Mouse (Mus musculus) A20 (cell line): ENCODE data around the gene Nadk.
A peak's percentile ranks its signal among the peaks of the same experiment; 100 is the strongest.
"Not testable (repeated sequence)": the region's sequence is repeated elsewhere in the genome, so short reads cannot be mapped to it uniquely, and the experiment has no call there.

Source experiments
- DNase-seq: peaks from one replicate; pipeline ENCODE4 v3.0.0-alpha.2; 2011; ENCODE audit warnings: low read depth, low spot score

The Nadk gene

DNA sequence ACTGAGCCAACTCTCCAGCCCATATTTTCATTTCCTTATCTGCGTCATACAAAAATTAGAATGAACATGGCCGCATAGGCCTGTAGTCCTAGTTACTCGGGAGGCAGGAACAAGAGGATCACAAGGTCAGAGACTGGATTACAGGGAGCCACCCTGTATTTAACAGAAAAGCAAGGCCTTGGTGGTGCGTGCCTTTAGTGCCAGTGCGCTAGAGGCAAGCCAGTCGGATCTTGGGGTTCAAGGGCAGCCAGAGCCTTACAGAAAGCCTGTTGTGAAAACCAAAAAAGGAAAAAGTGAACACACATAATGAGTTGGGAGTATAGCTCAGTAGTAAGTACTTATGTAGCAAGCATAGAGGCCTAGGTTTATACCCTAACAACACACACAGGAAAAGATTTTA is 7.6 kb downstream of the Nadk start:
- DNase-seq, result no peak

DNA sequence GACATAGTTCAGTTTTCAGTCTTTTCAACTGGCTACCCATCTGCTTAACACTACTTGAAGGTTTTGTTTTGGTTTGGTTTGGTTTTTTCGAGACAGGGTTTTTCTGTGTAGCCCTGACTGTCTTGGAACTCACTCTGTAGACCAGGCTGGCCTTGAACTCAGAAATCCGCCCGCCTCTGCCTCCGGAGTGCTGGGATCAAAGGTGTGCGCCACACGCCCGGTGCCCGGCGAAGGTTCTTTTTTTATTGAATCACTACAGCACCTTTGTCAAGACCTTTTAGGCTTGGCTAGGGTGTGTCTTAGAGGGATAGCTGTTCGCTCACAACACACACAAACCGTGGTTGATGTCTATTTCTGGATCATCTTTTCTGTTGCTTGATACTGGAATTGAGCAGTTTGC is 8.1 kb downstream of the Nadk start:
- DNase-seq, result not testable (repeated sequence)

DNA sequence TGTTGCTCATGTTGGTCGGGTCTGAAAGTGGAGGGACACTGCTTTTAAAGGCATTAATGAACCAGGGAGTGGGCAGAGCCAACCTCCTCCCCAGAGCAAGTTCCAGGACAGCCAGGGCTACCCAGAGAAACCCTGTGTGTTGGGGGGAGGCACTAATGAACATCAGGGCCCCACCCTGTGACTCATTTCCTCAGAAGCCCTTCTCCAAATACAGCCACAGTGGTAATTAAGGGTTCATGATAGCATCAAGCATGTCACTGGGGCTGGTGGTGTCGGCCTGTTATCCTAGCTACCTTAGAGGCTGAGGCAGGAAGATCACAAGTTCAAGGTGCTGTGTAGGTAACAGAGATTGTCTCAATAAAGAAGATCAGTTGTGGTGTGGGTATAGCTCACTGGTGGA is 9.3 kb downstream of the Nadk start:
- DNase-seq, result no peak

DNA sequence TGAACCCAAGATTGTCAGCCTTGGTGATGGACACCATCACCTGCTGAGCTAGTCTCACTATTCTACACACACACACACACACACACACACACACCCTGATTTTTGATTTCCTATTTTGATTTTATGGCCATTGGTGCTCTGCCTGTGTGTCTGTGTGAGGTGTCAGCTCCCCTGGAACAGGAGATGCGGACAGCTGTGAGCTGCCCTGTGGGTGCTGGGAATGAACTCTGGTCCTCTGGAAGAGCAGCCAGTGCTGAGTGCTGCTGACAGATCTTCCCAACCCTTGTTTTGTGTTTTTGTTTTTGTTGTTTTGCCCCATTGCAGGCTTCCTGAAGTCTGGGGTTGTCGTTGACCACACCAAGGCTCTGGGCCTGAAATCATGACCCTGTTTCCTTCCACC is 11.0 kb downstream of the Nadk start:
- DNase-seq, result no peak

DNA sequence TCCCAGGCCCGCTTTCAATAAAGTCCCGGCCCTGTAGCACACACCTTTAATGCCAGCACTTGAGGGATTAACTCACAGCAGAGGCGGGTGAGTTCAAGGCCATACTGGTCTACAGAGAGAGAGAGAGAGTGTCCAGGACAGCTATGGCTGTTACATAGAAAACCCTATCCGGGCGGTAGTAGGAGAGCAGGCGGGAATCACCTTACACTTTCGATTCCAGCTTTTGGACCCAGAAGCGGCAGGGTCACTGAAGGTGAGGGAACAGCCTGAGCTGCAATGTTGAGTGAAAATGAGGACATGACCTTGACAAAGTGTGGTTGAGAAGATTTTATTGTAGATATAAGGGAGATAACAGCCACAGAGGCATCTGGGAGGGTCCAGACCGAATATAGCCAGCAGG is 11.7 kb downstream of the Nadk start:
- DNase-seq, result no peak

DNA sequence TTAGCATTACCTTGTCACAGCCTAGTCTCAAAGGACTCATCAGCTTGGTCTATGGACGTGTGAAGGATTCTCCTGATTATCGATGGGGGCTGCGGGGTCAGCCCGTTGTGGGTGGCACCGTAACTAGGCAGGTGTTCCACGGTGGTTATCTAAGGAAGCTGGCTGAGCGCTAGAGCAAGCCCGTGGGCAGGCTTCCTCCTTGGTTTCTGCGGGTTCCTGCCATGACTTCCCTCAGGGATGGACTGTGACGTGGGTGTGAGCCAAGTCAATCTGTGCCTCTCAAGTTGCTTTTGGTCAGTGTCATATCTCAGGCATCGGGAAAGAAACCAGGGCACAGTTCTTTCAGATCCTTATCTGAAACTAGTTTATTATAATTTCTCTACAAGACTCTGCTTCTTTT is 12.8 kb downstream of the Nadk start:
- no peak for DNase-seq

DNA sequence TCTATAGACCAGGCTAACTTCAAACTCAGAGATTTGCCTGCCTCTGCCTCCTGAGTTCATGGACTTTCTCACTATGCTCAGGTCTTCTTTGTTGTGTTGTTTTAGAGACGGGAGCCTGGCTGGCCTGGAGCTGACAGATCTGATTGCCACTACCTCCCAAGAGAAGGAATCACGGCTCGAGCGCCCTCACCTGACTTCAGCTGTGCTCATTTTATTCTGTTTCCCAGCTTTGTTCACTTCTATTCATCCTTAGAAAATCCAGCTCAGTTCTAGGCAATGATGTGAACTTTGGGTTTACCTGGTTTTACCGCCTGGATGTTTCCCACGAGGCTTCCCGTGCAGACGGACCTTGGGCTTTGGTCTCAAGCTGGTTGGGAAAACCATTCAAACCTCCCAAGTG is 13.3 kb downstream of the Nadk start:
- no peak for DNase-seq

DNA sequence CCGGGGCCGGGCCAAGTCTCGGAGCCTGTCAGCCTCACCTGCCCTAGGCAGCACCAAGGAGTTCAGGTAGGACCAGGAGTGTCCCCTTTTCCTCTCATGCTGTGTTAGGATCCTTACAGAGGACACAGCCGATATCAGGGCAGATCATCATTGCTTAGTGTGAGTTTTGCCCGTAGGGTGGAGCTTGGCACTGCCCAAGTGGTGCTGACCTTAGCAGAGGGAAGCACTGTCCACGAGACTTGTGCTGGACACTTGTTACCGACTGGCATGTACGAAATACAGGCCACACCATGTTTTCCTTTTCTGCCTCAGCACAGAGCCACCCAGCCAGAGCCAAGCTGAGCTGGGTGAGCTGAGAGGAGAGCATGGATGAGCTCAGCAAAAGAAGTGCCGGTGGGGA is 15.0 kb downstream of the Nadk start:
- DNase-seq, result no peak

DNA sequence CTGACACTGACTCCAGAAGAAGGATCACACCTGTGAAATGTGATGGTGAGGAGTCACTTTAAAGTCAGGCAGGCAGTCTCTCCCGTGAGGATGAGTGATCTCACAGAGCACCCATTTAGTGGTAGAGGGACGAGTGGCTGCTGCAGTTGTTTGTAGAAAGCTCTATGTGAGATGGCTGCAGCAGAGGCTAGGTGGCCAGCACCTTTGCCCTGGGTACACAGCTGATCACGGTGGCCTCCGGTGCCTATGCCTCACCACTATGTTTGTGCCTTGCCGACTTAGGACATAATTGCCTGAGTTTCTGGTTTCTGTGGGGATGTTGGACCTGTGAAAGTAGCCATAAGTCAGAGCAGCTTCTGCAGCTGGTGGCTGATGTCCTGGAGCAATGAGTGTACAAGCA is 15.6 kb downstream of the Nadk start:
- no peak for DNase-seq

DNA sequence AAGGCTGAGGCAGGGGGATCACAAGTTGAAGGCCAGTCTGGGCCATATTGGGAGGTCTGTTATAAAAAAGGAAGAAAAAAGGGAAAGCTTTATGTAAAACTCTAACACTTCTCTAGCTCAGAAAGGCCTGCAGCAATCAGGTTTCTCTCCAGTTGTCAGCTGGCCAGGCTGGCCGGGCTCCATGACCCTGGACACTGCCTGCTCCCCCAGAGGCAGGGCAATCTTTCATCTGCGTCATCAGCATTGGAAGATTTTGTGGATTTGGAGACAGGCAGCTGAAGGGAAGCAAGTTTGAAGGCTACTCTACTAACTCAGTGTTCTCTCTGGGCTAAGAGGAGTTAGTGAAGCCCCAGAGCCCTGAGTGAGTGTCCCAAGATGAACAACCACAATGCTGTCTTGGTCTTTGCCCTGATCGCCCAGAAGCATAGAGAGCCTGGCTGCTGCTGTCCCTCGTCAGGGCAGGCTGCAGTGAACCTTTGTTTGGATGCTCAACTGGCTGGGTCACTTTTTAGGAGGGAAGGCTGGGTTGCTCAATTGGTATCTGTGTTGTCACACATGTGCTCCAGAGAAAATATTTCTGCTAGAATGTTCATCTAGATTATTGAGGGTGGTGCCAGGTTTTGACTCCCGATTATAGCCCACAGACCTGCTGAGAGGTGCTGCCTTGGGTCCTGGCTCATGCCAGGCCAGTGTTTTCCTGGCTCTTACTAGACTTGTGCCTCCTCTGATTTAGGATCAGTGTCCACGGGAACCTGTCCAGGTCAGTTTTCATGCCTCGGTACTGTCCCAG is 16.4 kb downstream of the Nadk start:
- no peak for DNase-seq

DNA sequence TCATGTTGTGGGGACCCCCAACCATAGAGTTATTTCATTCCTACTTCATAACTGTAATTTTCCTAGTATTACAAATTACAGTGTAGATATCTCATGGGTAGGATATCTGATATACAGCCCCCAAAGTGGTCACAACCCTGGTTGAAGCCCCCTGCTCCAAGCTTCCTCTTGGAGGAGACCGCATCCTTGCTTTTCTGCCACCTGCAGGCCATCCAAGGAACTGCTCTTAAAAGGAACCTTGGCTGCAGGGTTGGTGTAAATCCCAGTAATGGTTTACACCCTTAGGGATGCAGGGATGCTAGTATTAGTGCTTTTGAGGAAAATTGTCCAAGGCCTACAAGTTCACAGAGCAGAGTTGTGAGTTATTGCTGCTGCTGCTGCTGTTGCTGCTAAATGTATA is 18.2 kb downstream of the Nadk start:
- DNase-seq, result peak; percentile 43

DNA sequence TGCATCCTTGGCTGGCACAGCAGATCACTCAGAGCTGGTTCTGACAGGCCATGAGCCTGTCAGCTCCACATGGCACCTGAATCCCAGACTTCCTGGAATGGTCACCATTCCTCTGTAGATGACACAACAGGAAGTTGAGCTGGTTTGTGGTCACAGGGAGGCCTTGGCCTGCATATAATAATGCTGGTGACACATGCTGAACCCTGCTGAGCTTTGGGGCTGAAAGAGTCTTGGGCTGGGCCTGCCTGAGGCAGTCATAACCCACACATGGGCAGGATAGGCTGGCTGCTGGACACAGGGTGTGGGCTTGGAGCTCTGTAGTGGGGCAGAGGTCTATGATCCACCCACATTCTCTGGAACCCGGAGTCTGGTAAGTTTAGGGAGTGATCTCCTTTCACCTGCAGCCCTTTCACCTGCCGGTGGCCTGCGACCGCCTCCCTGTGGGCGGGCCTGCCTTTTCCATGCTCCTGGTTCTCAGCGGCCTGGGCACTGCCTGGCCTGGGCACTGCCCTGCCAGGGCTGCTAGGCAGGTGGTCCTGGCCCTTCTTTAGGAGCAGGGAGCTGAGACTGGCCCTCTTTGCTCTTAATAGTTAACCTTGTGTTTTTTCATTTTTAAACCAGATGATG is 20.2 kb downstream of the Nadk start:
- DNase-seq, result no peak

DNA sequence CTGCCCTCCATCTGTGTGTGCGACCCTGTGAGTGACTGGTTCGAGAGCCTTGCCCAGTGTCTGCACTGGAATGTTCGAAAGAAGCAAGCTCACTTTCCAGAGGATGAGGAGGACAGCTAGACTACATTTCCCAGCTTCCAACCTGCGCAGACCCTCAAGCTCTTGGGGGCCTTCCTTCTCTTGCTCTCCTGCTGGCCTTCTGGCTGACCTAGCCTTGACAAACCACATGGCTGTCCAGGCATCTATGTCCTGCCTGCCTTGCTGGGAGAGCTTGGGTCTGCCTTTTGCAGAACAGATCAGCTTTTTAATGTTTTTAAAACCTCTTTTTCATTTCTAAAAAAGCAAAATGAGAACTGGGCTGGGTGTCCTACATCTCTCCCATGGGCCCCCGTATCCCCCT is 27.2 kb downstream of the Nadk start:
- no peak for DNase-seq

DNA sequence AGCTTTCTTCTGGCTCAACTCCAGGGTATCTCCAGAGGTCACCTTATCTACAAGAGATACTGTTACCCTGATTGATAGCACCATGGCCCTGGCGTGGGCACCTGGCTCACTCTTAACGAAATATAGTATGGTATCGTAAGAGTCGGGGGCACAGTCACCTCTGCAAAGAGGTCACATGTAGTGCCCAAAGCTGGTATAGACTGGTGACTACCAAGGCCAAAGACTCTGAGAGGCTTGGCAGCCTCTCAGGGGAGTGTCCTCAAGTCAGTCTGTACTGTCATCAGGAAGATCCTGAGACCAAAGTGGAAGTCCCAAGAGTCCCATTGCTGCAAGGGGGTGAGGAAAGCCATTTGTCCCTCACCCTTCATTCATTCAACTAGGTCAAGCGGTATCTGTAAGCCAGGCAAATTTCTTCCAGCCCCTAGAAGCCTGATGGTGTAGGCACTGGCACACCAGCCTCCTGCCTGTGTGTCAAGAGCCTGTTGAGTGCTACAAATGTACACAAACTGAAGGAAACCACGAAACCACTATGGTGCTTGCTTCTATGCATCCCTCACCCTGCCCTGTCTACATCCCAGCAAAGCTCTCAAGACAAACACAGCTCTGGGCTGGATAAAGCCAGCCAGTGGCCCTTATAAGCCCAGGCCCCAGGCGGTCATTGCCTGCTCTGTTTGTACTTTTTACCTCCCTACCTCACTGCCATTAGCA is 29.0 kb downstream of the Nadk start:
- no peak for DNase-seq

DNA sequence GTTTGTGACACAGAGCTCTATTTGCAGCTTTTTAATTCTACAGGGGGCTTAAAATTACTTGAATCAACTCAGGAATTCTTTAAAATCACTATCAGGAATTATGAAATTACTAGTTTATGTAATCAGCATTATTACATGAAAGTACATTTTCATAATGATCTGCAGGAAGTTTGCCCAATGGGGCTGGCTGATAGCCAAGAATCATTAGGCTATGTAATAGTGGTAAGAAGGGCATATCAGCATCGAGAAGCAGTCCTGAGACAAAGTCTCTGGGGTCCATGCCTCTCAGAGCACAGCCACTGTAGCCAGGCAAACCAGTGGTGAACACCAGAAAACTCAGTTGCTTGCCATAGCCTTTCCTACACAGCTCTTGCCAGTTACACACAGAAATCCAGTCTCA is 31.6 kb downstream of the Nadk start:
- DNase-seq, result no peak

DNA sequence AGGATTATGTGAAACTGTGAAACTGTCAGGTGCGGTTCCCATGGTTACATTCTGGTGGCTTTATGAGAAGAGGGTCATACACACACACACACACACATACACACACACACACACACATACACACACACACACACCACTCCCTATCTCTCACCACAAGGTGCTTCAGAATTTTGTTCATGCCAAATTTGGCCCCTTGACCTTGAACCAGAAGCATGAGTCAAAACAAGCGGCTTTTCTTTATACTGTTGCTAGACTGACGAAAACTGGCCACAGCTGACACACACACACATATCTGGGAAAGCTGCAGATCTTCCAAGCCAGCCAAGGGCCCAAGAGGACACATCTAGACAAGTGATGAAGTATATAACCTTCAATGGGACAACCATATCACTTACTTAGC is 33.6 kb downstream of the Nadk start:
- no peak for DNase-seq

DNA sequence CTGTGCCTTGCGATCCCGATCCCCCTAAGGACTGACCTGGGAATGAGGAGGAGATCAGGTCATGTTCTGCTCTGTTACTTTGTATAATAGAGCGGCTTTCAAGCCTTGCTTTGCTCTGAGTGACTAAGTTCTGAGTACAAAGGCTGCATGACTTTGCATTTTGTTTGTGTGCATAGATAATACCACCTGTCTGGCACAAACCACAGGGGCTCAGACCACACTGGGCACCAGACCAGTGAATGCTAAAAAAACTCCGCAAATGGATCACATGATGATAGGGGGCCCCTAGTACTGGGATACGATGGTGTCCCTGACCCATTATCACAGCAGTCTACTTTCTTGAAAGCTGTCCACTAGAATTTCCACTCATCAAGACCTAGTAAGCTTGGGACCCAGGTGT is 34.4 kb downstream of the Nadk start:
- DNase-seq, result peak; percentile 39

DNA sequence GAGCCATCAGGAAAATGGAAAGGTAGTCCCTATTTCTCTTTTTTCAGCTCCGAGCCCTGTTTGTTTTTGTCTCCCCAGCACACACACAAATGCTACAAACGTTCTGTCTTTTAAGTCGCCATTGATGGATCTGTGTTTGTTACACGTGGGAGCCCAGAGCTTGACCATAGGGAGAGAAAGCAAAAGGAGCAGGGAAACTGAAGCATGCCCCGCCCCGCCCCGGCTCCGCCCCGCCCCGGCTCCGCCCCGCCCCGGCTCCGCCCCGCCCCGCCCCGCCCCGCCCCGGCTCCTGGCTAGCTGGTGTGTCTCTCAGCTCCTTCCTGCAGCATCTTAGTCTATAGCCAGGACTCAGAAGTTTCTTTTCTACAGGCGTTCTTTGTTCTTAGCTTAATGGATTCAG is 36.4 kb downstream of the Nadk start:
- no peak for DNase-seq

DNA sequence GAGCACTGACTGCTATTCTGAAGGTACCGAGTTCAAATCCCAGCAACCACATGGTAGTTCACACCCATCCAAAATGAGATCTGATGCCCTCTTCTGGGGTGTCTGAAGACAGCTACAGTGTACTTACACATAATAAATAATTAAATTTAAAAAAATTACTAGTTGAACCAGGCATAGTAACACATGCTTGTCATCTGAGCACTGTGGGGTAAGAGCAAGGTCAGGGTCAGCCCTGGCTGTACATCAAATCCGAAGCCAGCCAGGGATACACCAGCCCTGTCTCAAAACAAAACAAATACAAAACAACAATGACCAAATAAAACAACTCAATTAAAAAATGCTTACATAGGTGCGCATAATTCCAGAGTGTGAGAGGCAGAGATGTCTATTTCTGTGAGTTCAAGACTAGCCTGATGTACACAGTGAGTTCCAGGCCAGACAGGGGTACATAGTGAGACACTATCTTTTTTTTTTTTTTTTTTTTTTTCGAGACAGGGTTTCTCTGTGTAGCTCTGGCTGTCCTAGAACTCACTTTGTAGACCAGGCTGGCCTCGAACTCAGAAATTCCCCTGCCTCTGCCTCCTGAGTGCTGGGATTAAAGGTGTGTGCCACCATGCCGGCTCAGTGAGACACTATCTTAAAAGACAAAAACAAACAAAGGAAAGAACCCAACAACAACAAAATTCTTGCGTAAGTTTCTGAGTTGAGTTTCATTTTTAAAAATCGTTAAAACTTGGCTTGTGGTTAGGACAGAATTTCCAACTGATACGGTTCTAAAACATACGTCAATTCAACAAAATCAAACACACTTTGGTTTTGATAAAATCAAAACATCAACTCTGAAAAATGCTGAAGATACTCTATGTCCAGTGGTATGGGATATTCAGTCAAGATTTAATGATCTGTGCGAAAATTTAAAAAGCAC is 38.0 kb downstream of the Nadk start:
- peak; percentile 25 for DNase-seq

DNA sequence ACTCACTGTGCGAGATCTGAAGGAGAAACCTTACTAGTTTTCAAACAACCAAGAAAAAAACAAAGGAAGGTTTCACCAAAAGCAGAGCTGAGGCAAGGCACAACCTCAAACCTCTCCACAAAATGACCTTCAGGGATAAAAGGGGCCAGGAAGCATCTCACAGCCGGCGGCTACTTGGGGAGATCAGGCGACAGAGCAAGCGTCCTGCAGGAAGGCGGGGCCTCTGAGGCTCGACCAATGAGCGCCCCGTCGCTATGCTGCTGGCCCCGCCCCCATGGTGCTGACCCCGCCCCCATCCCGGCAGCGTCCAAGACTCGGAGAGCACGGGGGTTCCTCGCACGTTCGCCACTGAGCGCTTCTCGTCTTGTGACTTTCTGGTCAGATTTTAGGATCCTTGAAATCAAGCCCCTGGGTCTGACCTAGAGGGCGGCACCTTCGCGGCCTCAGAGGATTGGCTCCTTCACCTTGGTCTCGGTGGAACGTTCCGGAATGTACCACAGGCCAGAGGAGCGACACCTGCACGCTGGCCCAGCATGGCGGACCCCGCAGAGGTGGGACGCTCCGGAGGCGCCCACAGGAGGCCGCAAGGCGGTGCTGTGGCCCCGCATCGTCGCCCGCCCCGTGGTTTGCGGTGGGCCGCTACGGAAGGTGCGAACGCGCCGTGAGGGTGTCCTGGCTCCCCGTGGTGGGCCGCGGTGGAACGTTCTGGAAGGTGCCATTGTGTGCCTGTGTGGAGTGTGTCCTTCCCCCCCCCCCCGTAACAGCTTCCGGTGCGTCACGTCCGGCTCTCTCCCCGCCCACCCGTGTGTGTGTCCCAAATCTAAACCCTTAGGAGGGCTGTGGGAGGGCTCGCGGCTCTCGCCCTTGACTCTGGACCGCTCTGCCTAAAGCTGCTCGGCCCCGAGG is 39.2 kb downstream of the Nadk start, which contains the start of gene Slc35e2:
Gene Slc35e2, plus strand, starts transcription at position 326 of the 906 bp plus-strand sequence.
- DNase-seq, result peak; percentile 98

DNA sequence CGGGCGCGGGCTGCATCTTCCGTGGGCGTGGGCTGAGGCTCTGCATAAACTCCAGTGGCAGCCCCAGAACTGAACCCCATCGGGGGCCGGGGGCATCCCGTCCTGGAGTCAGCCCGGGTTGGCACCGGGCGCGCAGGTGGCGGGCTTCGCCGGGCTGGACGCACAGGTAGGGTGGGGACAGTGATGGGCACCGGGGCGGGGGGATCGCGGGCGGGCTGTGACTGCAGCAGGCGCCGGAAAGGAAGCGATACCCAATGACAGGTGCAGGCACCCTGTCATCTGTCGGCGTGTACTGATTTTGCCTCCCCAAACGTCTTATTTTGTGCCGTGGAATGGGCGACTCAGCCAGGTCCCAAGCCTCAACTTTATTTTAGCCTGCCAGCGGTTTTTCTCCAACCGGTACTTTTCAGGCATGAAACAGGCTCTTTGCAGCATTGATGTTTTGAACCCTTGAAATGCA is 39.8 kb downstream of the Nadk start:
- no peak for DNase-seq
